Mouse (Mus musculus): ENCODE measurements around the gene Neurl1b. TPM values are rescaled to one million over a fixed set of nuclear protein-coding genes. Genes with fewer than 3 reads are reported as not detected.

Gene Neurl1b
- total and polyA plus RNA-seq, 3 experiments = under 0.01 TPM; not detected in 2

DNA sequence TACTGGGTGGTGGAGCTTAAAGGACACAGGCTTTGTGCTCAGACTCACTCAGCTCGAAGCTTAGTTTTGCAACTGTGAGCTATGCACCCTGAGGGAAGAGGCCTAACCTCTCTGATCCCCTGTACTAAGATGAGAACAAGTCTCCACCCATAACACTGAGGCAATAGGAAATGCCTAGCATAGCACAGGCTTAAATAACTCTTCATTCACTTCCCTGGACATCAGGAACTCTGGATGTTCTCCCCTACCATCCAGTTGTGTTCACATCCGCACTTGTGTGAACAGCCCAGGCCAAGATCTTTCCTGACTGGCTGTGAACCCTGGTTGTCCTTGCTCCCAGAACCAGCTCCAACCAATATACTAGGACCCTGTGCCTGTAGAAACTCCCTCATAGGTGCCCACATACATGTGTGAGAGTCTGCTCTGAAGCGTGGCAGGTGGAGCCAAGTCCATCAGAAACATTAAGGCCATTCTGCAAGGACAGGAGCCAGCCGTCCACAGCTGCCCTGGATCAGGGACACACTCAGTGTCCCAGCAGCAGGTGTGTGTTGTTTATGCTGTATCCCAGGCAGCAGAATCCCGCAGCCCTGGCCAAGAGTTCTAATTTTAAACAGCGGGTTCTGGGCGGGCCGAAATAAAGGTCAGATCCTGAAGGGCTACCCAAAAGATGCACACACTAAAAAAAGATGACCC lies 74.2 kb downstream of the Neurl1b start:
- H3K27me3 ChIP-seq (ENCODE audit: insufficient read depth, low read length) = peaks cover 41% of the 10 kb centered on the region
- peaks cover 17% of the 10 kb centered on the region for H3K9me3 ChIP-seq (replicated peaks)
- peaks cover 2% of the 10 kb centered on the region; the same call in 1 of the 2 replicates for H3K4me1 ChIP-seq (ENCODE audit: insufficient read depth, low read depth, low read length)
- no peak for ATAC-seq (ENCODE audit: extremely low read depth, insufficient number of reproducible peaks, low FRiP score, poor library complexity, severe bottlenecking)
- no peaks in the 10 kb centered on the region for H3K36me3 ChIP-seq (replicated peaks)
- no peak for TF ChIP-seq GATA2 (IDR thresholded peaks at IDR 0.05; ENCODE audit: borderline replicate concordance, low read depth, low read length)
- TF ChIP-seq POLR2AphosphoS5 (IDR thresholded peaks at IDR 0.05; ENCODE audit: insufficient replicate concordance, low read depth, low read length) = no peak
- no peak for TF ChIP-seq GATA1 (IDR thresholded peaks at IDR 0.05; ENCODE audit: borderline replicate concordance, low read length)
- TF ChIP-seq CTCF (IDR thresholded peaks at IDR 0.05; ENCODE audit: low read depth, low read length) = no peak
- TF ChIP-seq TAL1 (conservative IDR thresholded peaks at IDR 0.05; ENCODE audit: low read depth, low read length) = no peak
- DNase-seq (ENCODE audit: low spot score) = no peak
- H3K4me3 ChIP-seq (ENCODE audit: low read depth, low read length) = no peak overlapping the region

- no peak for ATAC-seq (ENCODE audit: extremely low read depth, insufficient number of reproducible peaks, low FRiP score, poor library complexity, severe bottlenecking)
- Histone ChIP-seq H3K4me3 (ENCODE audit: low read depth, low read length) (no peak overlapping the region), H3K4me1 (ENCODE audit: insufficient read depth, low read depth, low read length) (peaks cover under 1% of the 10 kb centered on the region; the same call in 1 of the 2 replicates), H3K9me3 (replicated peaks) (peaks cover 17% of the 10 kb centered on the region), H3K27me3 (ENCODE audit: insufficient read depth, low read length) (peaks cover 38% of the 10 kb centered on the region), H3K36me3 (replicated peaks) (no peaks in the 10 kb centered on the region)
- no peak for DNase-seq (ENCODE audit: low spot score)
- no peak for TF ChIP-seq GATA2 (IDR thresholded peaks at IDR 0.05; ENCODE audit: borderline replicate concordance, low read depth, low read length)
These were observed 75.4 kb downstream of the Neurl1b start for GRCm38 (mm10) chr17:26490072-26490471.

DNA sequence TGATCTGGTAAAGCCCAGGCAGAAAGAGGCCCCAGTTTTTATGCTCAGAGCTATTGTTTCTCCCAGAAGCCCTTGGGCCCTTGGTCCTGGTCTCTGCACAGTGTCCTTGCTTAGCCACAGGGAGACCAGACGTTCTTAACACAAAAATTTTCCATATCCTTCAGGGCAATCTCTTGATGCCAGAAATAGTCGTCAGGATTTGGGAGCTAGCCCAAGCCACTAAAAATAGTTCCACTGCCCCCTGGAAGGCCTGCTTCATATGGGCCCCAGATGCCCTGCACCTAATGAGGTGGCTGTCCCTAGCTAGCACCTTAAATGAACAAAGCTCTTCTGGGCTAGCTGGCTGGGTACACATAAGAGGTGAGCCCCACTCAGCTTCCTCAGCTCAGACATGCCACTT lies 76.3 kb downstream of the Neurl1b start:
- Histone ChIP-seq H3K4me1 (ENCODE audit: insufficient read depth, low read depth, low read length) (no peaks in the 10 kb centered on the region), H3K9me3 (replicated peaks) (peaks cover 20% of the 10 kb centered on the region), H3K4me3 (ENCODE audit: low read depth, low read length) (no peak overlapping the region), H3K27me3 (ENCODE audit: insufficient read depth, low read length) (peaks cover 34% of the 10 kb centered on the region), H3K36me3 (replicated peaks) (no peaks in the 10 kb centered on the region)
- ATAC-seq (ENCODE audit: extremely low read depth, insufficient number of reproducible peaks, low FRiP score, poor library complexity, severe bottlenecking) (no peak), DNase-seq (ENCODE audit: low spot score) (no peak)
- TF ChIP-seq GATA2 (IDR thresholded peaks at IDR 0.05; ENCODE audit: borderline replicate concordance, low read depth, low read length) = no peak
- no peak for TF ChIP-seq CTCF (IDR thresholded peaks at IDR 0.05; ENCODE audit: low read depth, low read length)
- no peak for TF ChIP-seq GATA1 (IDR thresholded peaks at IDR 0.05; ENCODE audit: borderline replicate concordance, low read length)
- no peak for TF ChIP-seq TAL1 (conservative IDR thresholded peaks at IDR 0.05; ENCODE audit: low read depth, low read length)
- TF ChIP-seq POLR2AphosphoS5 (IDR thresholded peaks at IDR 0.05; ENCODE audit: insufficient replicate concordance, low read depth, low read length) = no peak

DNA sequence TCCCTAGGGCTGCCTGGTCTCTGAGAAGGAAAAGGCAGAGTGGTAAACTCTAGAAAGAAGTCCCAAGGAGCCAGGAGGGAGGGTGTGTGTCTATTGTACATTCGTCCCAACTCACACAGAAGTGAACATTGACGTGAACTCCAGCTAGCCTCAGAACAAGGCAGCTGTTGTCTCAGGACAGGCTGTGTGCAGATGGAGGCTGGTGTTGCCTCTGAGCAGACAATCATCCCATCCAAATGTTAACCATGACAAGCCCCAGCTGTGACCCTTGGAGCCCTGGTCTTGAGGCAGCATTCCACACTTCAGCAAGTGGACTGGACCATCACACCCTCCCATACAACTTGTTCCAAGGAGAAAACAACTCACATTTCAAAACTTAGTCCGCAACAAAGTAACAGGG lies 77.6 kb downstream of the Neurl1b start:
- Histone ChIP-seq H3K9me3 (replicated peaks) (peaks cover 20% of the 10 kb centered on the region), H3K36me3 (replicated peaks) (no peaks in the 10 kb centered on the region), H3K4me3 (ENCODE audit: low read depth, low read length) (no peak overlapping the region)

GRCm38 (mm10) chr17:26494642-26495468 lies 80.2 kb downstream of the Neurl1b start:
- Histone ChIP-seq H3K36me3 (replicated peaks) (no peaks in the 10 kb centered on the region), H3K9me3 (replicated peaks) (peaks cover 20% of the 10 kb centered on the region), H3K4me3 (ENCODE audit: low read depth, low read length) (no peak overlapping the region), H3K4me1 (ENCODE audit: insufficient read depth, low read depth, low read length) (0 out of 2 replicates have a peak, but pooled peaks cover 2% of the 10 kb centered on the region), H3K27me3 (ENCODE audit: insufficient read depth, low read length) (peaks cover 37% of the 10 kb centered on the region)
- ATAC-seq (ENCODE audit: extremely low read depth, insufficient number of reproducible peaks, low FRiP score, poor library complexity, severe bottlenecking) (no peak), DNase-seq (ENCODE audit: low spot score) (no peak)
- no peak for TF ChIP-seq GATA2 (IDR thresholded peaks at IDR 0.05; ENCODE audit: borderline replicate concordance, low read depth, low read length)
- TF ChIP-seq POLR2AphosphoS5 (IDR thresholded peaks at IDR 0.05; ENCODE audit: insufficient replicate concordance, low read depth, low read length) = no peak
- no peak for TF ChIP-seq CTCF (IDR thresholded peaks at IDR 0.05; ENCODE audit: low read depth, low read length)
- no peak for TF ChIP-seq TAL1 (conservative IDR thresholded peaks at IDR 0.05; ENCODE audit: low read depth, low read length)
- no peak for TF ChIP-seq GATA1 (IDR thresholded peaks at IDR 0.05; ENCODE audit: borderline replicate concordance, low read length)

More for the DNA sequence above, 77.6 kb downstream of the Neurl1b start:
- no peaks in the 10 kb centered on the region for H3K4me1 ChIP-seq (ENCODE audit: insufficient read depth, low read depth, low read length)
- DNase-seq (ENCODE audit: low spot score) (no peak), ATAC-seq (ENCODE audit: extremely low read depth, insufficient number of reproducible peaks, low FRiP score, poor library complexity, severe bottlenecking) (no peak)
- peaks cover 41% of the 10 kb centered on the region for H3K27me3 ChIP-seq (ENCODE audit: insufficient read depth, low read length)
- TF ChIP-seq GATA2 (IDR thresholded peaks at IDR 0.05; ENCODE audit: borderline replicate concordance, low read depth, low read length) (no peak), TAL1 (conservative IDR thresholded peaks at IDR 0.05; ENCODE audit: low read depth, low read length) (no peak), CTCF (IDR thresholded peaks at IDR 0.05; ENCODE audit: low read depth, low read length) (no peak), POLR2AphosphoS5 (IDR thresholded peaks at IDR 0.05; ENCODE audit: insufficient replicate concordance, low read depth, low read length) (no peak), GATA1 (IDR thresholded peaks at IDR 0.05; ENCODE audit: borderline replicate concordance, low read length) (no peak)

Other genes starting within 250 kb of the Neurl1b start
- gene Pdia2, start 215.7 kb upstream of the Neurl1b start, total RNA-seq (2014; fragmentation: Nextera tagmentation) = 1.6 and 2.0 TPM in 2 replicates
- gene Pdia2, start 215.7 kb upstream of the Neurl1b start, total RNA-seq (2017) = 0.11 and 1.0 TPM in 2 replicates
- gene Pdia2, start 215.7 kb upstream of the Neurl1b start, polyA plus RNA-seq (2012) = 0.65 and 0.74 TPM in 2 replicates
- 21.2 and 37.9 TPM in 2 replicates for gene Rgs11, start 211.9 kb upstream of the Neurl1b start, total RNA-seq (2014; fragmentation: Nextera tagmentation)
- gene Rgs11, start 211.9 kb upstream of the Neurl1b start, total RNA-seq (2017) = 14.7 and 18.4 TPM in 2 replicates
- 29.5 and 34.9 TPM in 2 replicates for gene Rgs11, start 211.9 kb upstream of the Neurl1b start, polyA plus RNA-seq (2012)
- 4.4 and 6.2 TPM in 2 replicates for gene Arhgdig, start 207.0 kb upstream of the Neurl1b start, total RNA-seq (2014; fragmentation: Nextera tagmentation)
- 5.2 and 5.7 TPM in 2 replicates for gene Arhgdig, start 207.0 kb upstream of the Neurl1b start, total RNA-seq (2017)
- gene Arhgdig, start 207.0 kb upstream of the Neurl1b start, polyA plus RNA-seq (2012) = 17.6 and 21.5 TPM in 2 replicates
- 5.5 and 7.0 TPM in 2 replicates for gene Fam234a, start 170.6 kb upstream of the Neurl1b start, total RNA-seq (2014; fragmentation: Nextera tagmentation)
- gene Fam234a, start 170.6 kb upstream of the Neurl1b start, total RNA-seq (2017) = 3.0 and 3.2 TPM in 2 replicates
- gene Fam234a, start 170.6 kb upstream of the Neurl1b start, polyA plus RNA-seq (2012) = 2.9 and 4.2 TPM in 2 replicates
- gene Luc7l, start 161.9 kb upstream of the Neurl1b start, total RNA-seq (2014; fragmentation: Nextera tagmentation) = 85.2 and 96.8 TPM in 2 replicates
- 85.3 and 85.9 TPM in 2 replicates for gene Luc7l, start 161.9 kb upstream of the Neurl1b start, total RNA-seq (2017)
- 40.9 and 45.0 TPM in 2 replicates for gene Luc7l, start 161.9 kb upstream of the Neurl1b start, polyA plus RNA-seq (2012)
- 92.7 and 103 TPM in 2 replicates for gene Ergic1, start 146.7 kb downstream of the Neurl1b start, total RNA-seq (2014; fragmentation: Nextera tagmentation)
- gene Ergic1, start 146.7 kb downstream of the Neurl1b start, total RNA-seq (2017) = 22.1 and 23.2 TPM in 2 replicates
- 31.7 and 37.1 TPM in 2 replicates for gene Ergic1, start 146.7 kb downstream of the Neurl1b start, polyA plus RNA-seq (2012)
- 41.8 and 43.0 TPM in 2 replicates for gene Dusp1, start 147.3 kb downstream of the Neurl1b start, total RNA-seq (2014; fragmentation: Nextera tagmentation)
- 4.9 and 5.0 TPM in 2 replicates for gene Dusp1, start 147.3 kb downstream of the Neurl1b start, total RNA-seq (2017)
- 5.5 and 6.3 TPM in 2 replicates for gene Dusp1, start 147.3 kb downstream of the Neurl1b start, polyA plus RNA-seq (2012)
- gene Atp6v0e, start 248.4 kb downstream of the Neurl1b start, total RNA-seq (2014; fragmentation: Nextera tagmentation) = 115 and 117 TPM in 2 replicates
- 325 and 357 TPM in 2 replicates for gene Atp6v0e, start 248.4 kb downstream of the Neurl1b start, total RNA-seq (2017)
- gene Atp6v0e, start 248.4 kb downstream of the Neurl1b start, polyA plus RNA-seq (2012) = 7.6 and 9.6 TPM in 2 replicates